Mouse (Mus musculus) thymus, adult 2 months (tissue): ENCODE data around the gene Ubxn6. TPM values are rescaled to one million over a fixed set of nuclear protein-coding genes. Genes with fewer than 3 reads are reported as not detected.
A peak's percentile ranks its signal among the peaks of the same experiment; 100 is the strongest.

Source experiments
- DNase-seq: peaks from one replicate; pipeline ENCODE4 v3.0.0; 2021
- H3K27ac ChIP-seq: fragments of 200-500 bp; 2 replicates; pipeline ENCODE4 v1.5.1; 2012; ENCODE audit warnings: low read length, control low read depth; ENCODE audit not compliant: control insufficient read depth, insufficient read depth
- H3K27me3 ChIP-seq: fragments of 200-500 bp; 2 replicates; pipeline ENCODE4 v1.6.1; 2012; ENCODE audit warnings: mild to moderate bottlenecking, low read length, moderate library complexity, mixed read lengths; ENCODE audit not compliant: control insufficient read depth, insufficient read depth
- H3K36me3 ChIP-seq: fragments of 200-500 bp; 2 replicates; pipeline ENCODE4 v1.6.1; 2012; ENCODE audit warnings: mild to moderate bottlenecking, low read length, moderate library complexity; ENCODE audit not compliant: control insufficient read depth, insufficient read depth
- H3K4me1 ChIP-seq: fragments of 200-500 bp; replicated peaks from 2 replicates; pipeline ENCODE4 v1.6.1; 2012; ENCODE audit warnings: low read length; ENCODE audit not compliant: control insufficient read depth, insufficient read depth
- H3K4me3 ChIP-seq: fragments of 200-500 bp; 2 replicates; pipeline ENCODE4 v1.5.1; 2012; ENCODE audit warnings: mild to moderate bottlenecking, low read length, control low read depth, moderate library complexity; ENCODE audit not compliant: control insufficient read depth, insufficient read depth
- CTCF ChIP-seq: fragments of 200-500 bp; IDR thresholded peaks from 2 replicates; pipeline ENCODE4 v1.5.1; 2012; ENCODE audit warnings: mild to moderate bottlenecking, control low read depth, low read length, moderate library complexity, borderline replicate concordance; ENCODE audit not compliant: control insufficient read depth, poor library complexity, insufficient read depth; ENCODE audit errors: extremely low read depth
- POLR2A ChIP-seq: fragments of 200-500 bp; IDR thresholded peaks from 2 replicates; pipeline ENCODE4 v1.6.1; 2012; ENCODE audit warnings: mild to moderate bottlenecking, low read length, control low read depth, moderate library complexity; ENCODE audit not compliant: control insufficient read depth, poor library complexity, insufficient read depth; ENCODE audit errors: extremely low read depth
- WGBS: fragments of 180-500 bp; shearing (Covaris S2); methylation state at CpG from one replicate; pipeline ENCODE4 v1.1.7; 2018; 5-methylcytosine and 5-hydroxymethylcytosine counted together
- polyA plus RNA-seq: library from polyadenylated mRNA; depleted of rRNA; stranded (reverse); fragments of >200 nt; gene quantifications from 2 replicates; pipeline ENCODE4 v1.2.3, GENCODE M21; 2012

The Ubxn6 gene
- polyA plus RNA-seq, 1 experiment: 93.1 TPM

- H3K4me3 ChIP-seq: no peak overlapping the region
- TF ChIP-seq POLR2A (no peak), CTCF (no peak)
- WGBS: 85% methylated on average over 4 of the region's 4 CpGs
Observed at GRCm38 (mm10) chr17:56039345-56039744, 35.5 kb downstream of the Ubxn6 start.

GRCm38 (mm10) chr17:56038583-56039261, 36.1 kb downstream of the Ubxn6 start:
- Histone ChIP-seq H3K27ac (no peak overlapping the region), H3K27me3 (no peaks in the 10 kb centered on the region), H3K4me1 (peaks cover 26% of the 10 kb centered on the region), H3K36me3 (no peaks in the 10 kb centered on the region), H3K4me3 (no peak overlapping the region)
- no peak for TF ChIP-seq CTCF
- no peak for TF ChIP-seq POLR2A
- DNase-seq: no peak
- 91% methylated on average over 8 of the region's 8 CpGs for WGBS

More at GRCm38 (mm10) chr17:56039345-56039744, 35.5 kb downstream of the Ubxn6 start:
- no peak for DNase-seq
- H3K36me3 ChIP-seq: no peaks in the 10 kb centered on the region
- H3K4me1 ChIP-seq: peaks cover 20% of the 10 kb centered on the region
- no peak overlapping the region for H3K27ac ChIP-seq
- no peaks in the 10 kb centered on the region for H3K27me3 ChIP-seq

- DNase-seq: no peak
- Histone ChIP-seq H3K36me3 (no peaks in the 10 kb centered on the region), H3K27me3 (no peaks in the 10 kb centered on the region), H3K27ac (no peak overlapping the region), H3K4me3 (no peak overlapping the region), H3K4me1 (peaks cover 38% of the 10 kb centered on the region)
- WGBS: 35% methylated on average over 13 of the region's 13 CpGs
- no peak for TF ChIP-seq POLR2A
- TF ChIP-seq CTCF: no peak
Observed at GRCm38 (mm10) chr17:56036901-56037287, 37.9 kb downstream of the Ubxn6 start.

- peak; percentile 100 for DNase-seq
- Histone ChIP-seq H3K27me3 (no peaks in the 10 kb centered on the region), H3K4me1 (peaks cover 42% of the 10 kb centered on the region), H3K4me3 (peak within 1 kb of the TSS; percentile 84), H3K36me3 (no peaks in the 10 kb centered on the region), H3K27ac (peak within 1 kb of the TSS; percentile 77)
- WGBS: under 1% methylated on average over 74 of the region's 74 CpGs
- TF ChIP-seq POLR2A (peak; percentile 98), CTCF (peak; percentile 100)
Observed at GRCm38 (mm10) chr17:56036176-56036900, 38.5 kb downstream of the Ubxn6 start, which contains the start of gene Sh3gl1. Sh3gl1 (minus strand) TSS chr17:56036635.

DNA sequence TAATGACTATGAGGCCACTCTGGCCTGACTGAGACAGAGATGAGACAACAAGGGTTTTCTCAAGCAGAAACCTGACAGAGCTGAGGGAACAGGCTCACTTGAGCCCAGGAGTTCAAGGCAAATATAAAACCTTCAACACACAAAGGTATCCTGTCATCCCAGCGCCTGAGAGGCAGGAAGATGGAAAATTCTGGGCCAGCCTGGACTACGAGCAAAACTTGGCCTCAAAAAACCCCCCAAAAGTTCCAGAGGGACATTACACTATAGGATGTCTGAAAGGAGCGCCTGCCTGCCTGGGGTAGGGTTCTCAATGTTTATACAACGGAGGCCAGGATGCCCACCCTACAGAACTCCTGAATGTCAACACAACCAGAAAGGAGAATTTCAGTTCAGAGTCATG, 39.6 kb downstream of the Ubxn6 start:
- H3K4me3 ChIP-seq: peak overlapping the region; percentile 31
- no peak for DNase-seq

DNA sequence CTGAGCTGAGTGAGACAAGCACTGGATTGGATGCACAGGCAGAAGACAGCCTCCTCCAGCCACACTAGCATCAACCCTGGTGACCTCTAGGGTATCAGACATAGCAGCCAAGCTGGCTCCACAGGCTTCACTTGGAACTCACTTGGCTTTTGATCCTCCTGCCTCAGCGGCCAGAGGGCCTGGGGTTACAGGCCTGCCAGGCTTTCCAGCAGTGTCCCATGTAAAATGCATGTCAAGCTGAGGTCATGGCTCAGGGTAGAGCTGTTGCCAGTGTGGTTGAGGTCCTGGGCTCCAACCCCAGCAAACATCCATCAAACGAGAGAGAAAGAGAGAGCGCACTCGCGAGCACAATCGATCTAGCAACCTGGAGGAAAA, 40.1 kb downstream of the Ubxn6 start:
- 66% methylated on average over 6 of the region's 6 CpGs for WGBS
- DNase-seq: no peak
- peak overlapping the region; percentile 72 for H3K27ac ChIP-seq

More for the DNA sequence above, 39.6 kb downstream of the Ubxn6 start:
- Histone ChIP-seq H3K36me3 (no peaks in the 10 kb centered on the region), H3K27ac (peak overlapping the region; percentile 72; the same call in 1 of the 2 replicates), H3K4me1 (peaks cover 46% of the 10 kb centered on the region), H3K27me3 (no peaks in the 10 kb centered on the region)
- TF ChIP-seq POLR2A: no peak
- WGBS: 62% methylated on average over 4 of the region's 4 CpGs

More for the DNA sequence above, 40.1 kb downstream of the Ubxn6 start:
- no peaks in the 10 kb centered on the region for H3K36me3 ChIP-seq
- TF ChIP-seq POLR2A: no peak
- TF ChIP-seq CTCF: no peak
- no peaks in the 10 kb centered on the region for H3K27me3 ChIP-seq
- H3K4me3 ChIP-seq: peak overlapping the region; percentile 31
- H3K4me1 ChIP-seq: peaks cover 48% of the 10 kb centered on the region
